Mouse (Mus musculus) midbrain, embryonic 16.5 days (tissue): Measurements from ENCODE around the gene Olfr1278. TPM values are rescaled to one million over a fixed set of nuclear protein-coding genes. Genes with fewer than 3 reads are reported as not detected.

ENCODE experiments used
- polyA plus RNA-seq: library from polyadenylated mRNA; unstranded; fragments of >200 nt; fragmentation: Nextera tagmentation; extraction: Ambion mirVana; gene quantifications from 2 replicates; pipeline ENCODE4 v1.2.1, GENCODE M21; 2015

Gene Olfr1278
- polyA plus RNA-seq, 1 experiment from 2014 or later, result not detected

Other genes with a start within 250 kb of the Olfr1278 start
- gene Gm13941, start 184.2 kb upstream of the Olfr1278 start, polyA plus RNA-seq, result not detected in 2 replicates
- gene Gm15130, start 137.2 kb upstream of the Olfr1278 start, polyA plus RNA-seq, result not detected in 2 replicates
- not detected in 2 replicates for gene 4930430A15Rik, start 60.5 kb upstream of the Olfr1278 start, polyA plus RNA-seq
- gene Olfr1275, start 54.9 kb upstream of the Olfr1278 start, polyA plus RNA-seq, result not detected in 2 replicates
- not detected in 2 replicates for gene Olfr1276, start 35.6 kb upstream of the Olfr1278 start, polyA plus RNA-seq
- not detected in 2 replicates for gene Olfr1277, start 16.0 kb upstream of the Olfr1278 start, polyA plus RNA-seq
- not detected in 2 replicates for gene Olfr1279, start 10.5 kb downstream of the Olfr1278 start, polyA plus RNA-seq
- gene Olfr1280, start 23.9 kb downstream of the Olfr1278 start, polyA plus RNA-seq, result not detected in 2 replicates
- not detected in 2 replicates for gene Olfr1281, start 36.4 kb downstream of the Olfr1278 start, polyA plus RNA-seq
- gene Olfr1282, start 45.9 kb downstream of the Olfr1278 start, polyA plus RNA-seq, result not detected in 2 replicates
- not detected in 2 replicates for gene Olfr1283, start 76.7 kb downstream of the Olfr1278 start, polyA plus RNA-seq
- not detected in 2 replicates for gene Olfr1284, start 85.4 kb downstream of the Olfr1278 start, polyA plus RNA-seq
- not detected in 2 replicates for gene Olfr1286, start 133.0 kb downstream of the Olfr1278 start, polyA plus RNA-seq
- not detected in 2 replicates for gene Olfr1287, start 159.0 kb downstream of the Olfr1278 start, polyA plus RNA-seq
- not detected in 2 replicates for gene Olfr1288, start 184.0 kb downstream of the Olfr1278 start, polyA plus RNA-seq
- gene Olfr1289, start 190.7 kb downstream of the Olfr1278 start, polyA plus RNA-seq, result not detected in 2 replicates
- gene Olfr1290, start 203.7 kb downstream of the Olfr1278 start, polyA plus RNA-seq, result not detected in 2 replicates
- gene Olfr1291-ps1, start 207.0 kb downstream of the Olfr1278 start, polyA plus RNA-seq, result not detected in 2 replicates
- gene Olfr1293-ps, start 235.1 kb downstream of the Olfr1278 start, polyA plus RNA-seq, result not detected in 2 replicates